Mouse (Mus musculus): ENCODE results near the gene Sh2d1b1.
"Not testable (repeated sequence)": the region's sequence is repeated elsewhere in the genome, so short reads cannot be mapped to it uniquely, and the experiment has no call there.

The Sh2d1b1 gene

GRCm38 (mm10) chr1:170277016-170277415 lies at the start of gene Sh2d1b1:
TSS of gene Sh2d1b1 (plus strand) at chr1:170277320.
- no peak for DNase-seq

GRCm38 (mm10) chr1:170232688-170233087 lies 44.4 kb upstream of the Sh2d1b1 start, which contains the start of gene Sh2d1b2:
TSS of gene Sh2d1b2 (plus strand) at chr1:170232749.
- not testable (repeated sequence) for DNase-seq

GRCm38 (mm10) chr1:170245016-170245415 lies 32.1 kb upstream of the Sh2d1b1 start:
- no peak for DNase-seq

GRCm38 (mm10) chr1:170254893-170255559 lies 22.1 kb upstream of the Sh2d1b1 start:
- no peak for DNase-seq

- peak; percentile 72 for DNase-seq
Measured at GRCm38 (mm10) chr1:170255560-170255910, 21.6 kb upstream of the Sh2d1b1 start.

GRCm38 (mm10) chr1:170270281-170270680 lies 6.8 kb upstream of the Sh2d1b1 start:
- no peak for DNase-seq

GRCm38 (mm10) chr1:170270696-170271095 lies 6.4 kb upstream of the Sh2d1b1 start:
- DNase-seq = no peak

- no peak for DNase-seq
Measured at GRCm38 (mm10) chr1:170273252-170273651, 3.9 kb upstream of the Sh2d1b1 start.

- DNase-seq = no peak
Measured at GRCm38 (mm10) chr1:170282415-170283129, 5.5 kb downstream of the Sh2d1b1 start.

- DNase-seq = no peak
Measured at GRCm38 (mm10) chr1:170292239-170292951, 15.3 kb downstream of the Sh2d1b1 start.

GRCm38 (mm10) chr1:170293257-170293656 lies 16.1 kb downstream of the Sh2d1b1 start:
- DNase-seq = no peak

GRCm38 (mm10) chr1:170294786-170295570 lies 17.9 kb downstream of the Sh2d1b1 start:
- DNase-seq = no peak

- no peak for DNase-seq
Measured at GRCm38 (mm10) chr1:170299496-170299895, 22.4 kb downstream of the Sh2d1b1 start.

GRCm38 (mm10) chr1:170301686-170302085 lies 24.6 kb downstream of the Sh2d1b1 start:
- no peak for DNase-seq

- DNase-seq = no peak
Measured at GRCm38 (mm10) chr1:170302456-170302855, 25.3 kb downstream of the Sh2d1b1 start.

- DNase-seq = no peak
Measured at GRCm38 (mm10) chr1:170303103-170303502, 26.0 kb downstream of the Sh2d1b1 start.

- no peak for DNase-seq
Measured at GRCm38 (mm10) chr1:170305002-170305401, 27.9 kb downstream of the Sh2d1b1 start.

GRCm38 (mm10) chr1:170306232-170306631 lies 29.1 kb downstream of the Sh2d1b1 start, which contains the start of gene Gm7694:
TSS of gene Gm7694 (minus strand) at chr1:170306332.
- DNase-seq = no peak

GRCm38 (mm10) chr1:170308503-170308902 lies 31.4 kb downstream of the Sh2d1b1 start, which contains the start of gene Spata46:
TSS of gene Spata46 (plus strand) at chr1:170308803.
- no peak for DNase-seq

GRCm38 (mm10) chr1:170311431-170311830 lies 34.3 kb downstream of the Sh2d1b1 start:
- DNase-seq = no peak

GRCm38 (mm10) chr1:170322046-170322445 lies 44.9 kb downstream of the Sh2d1b1 start:
- DNase-seq = no peak

GRCm38 (mm10) chr1:170323001-170323400 lies 45.9 kb downstream of the Sh2d1b1 start:
- no peak for DNase-seq

- no peak for DNase-seq
Measured at GRCm38 (mm10) chr1:170324312-170324711, 47.2 kb downstream of the Sh2d1b1 start.

Measured in liver (tissue).